Mouse (Mus musculus) left cerebral cortex, postnatal 14 days (tissue): ENCODE results near the gene Slitrk4. TPM values are rescaled to one million over a fixed set of nuclear protein-coding genes. Genes with fewer than 3 reads are reported as not detected.

Experiments
- DNase-seq, 2 experiments: peaks; one replicate each; pipeline ENCODE4 v3.0.0; 2021 to 2022; ENCODE audit warnings: low spot score in 2 of 2, mixed read lengths in 1 of 2
- intact Hi-C: fragments of 180-260 bp; cut with DNase I; formaldehyde crosslinking; loops from one replicate; pipeline ENCODE4 v1.15.1; 2025
- long read RNA-seq, 2 experiments: library from polyadenylated mRNA; stranded (forward); transcript quantifications; one replicate each; pipeline ENCODE4 v2.0.0; 2021
- total RNA-seq, 2 experiments: library from RNA; stranded (reverse); gene quantifications; 2 replicates each; pipeline ENCODE4 v1.2.3; 2021

Gene Slitrk4
- total RNA-seq: 10 to 100 TPM; 46.8 to 47.9 TPM
- long read RNA-seq, experiment 1, full-length matches to known transcripts: 13 of 24 reads
- long read RNA-seq, experiment 1, partial matches to known transcripts: 0 of 24 reads
- long read RNA-seq, experiment 1, other reads (novel, unspliced or antisense): 11 of 24 reads
- long read RNA-seq, experiment 2, full-length matches to known transcripts: 6 of 14 reads
- long read RNA-seq, experiment 2, partial matches to known transcripts: 0 of 14 reads
- long read RNA-seq, experiment 2, other reads (novel, unspliced or antisense): 8 of 14 reads

DNA sequence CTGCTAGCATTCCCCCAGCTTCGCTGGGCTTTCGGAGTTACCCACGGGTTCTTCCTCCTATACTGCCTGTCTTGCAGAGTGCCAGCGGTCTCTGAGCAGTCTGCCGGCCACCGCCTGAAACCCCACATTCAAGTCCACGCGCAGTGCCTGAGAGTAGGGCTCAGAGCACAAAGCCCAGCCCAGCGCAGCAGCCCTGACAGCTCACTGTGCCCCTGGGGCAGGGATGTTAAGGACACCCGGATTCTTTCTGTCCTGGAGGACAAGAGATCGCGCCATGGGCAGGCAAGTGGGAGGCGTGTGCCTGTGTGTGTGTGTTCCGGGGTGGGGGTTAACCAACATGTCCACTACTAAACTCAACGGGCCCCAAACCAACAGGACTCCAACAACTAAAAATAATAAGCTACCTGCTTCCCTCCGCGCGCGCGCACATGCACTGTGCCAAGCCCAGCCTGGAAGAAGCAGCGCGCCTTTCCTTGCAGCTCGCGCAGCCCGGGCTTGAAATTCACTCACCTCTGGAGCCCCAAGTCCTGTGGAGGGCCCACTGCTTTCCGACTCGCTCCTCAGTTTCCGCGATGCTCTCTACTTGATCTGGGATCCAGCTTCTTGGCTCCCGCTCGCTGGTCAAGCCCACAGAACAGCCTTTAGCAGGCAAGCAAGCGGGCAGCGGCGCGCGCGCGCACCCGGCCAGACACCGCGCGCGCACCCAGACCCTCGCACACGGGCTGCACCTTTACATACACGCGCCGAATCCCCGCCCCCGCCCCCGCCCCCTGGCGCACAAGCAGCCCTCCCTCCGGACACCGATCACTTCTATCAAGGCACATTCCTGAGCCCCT lies at the start of gene Slitrk4:
Gene Slitrk4, minus strand, starts transcription at position 707 of the 836 bp plus-strand sequence.
- intact Hi-C loops: no loop called here
- peak; percentile 13 to 20 for DNase-seq

DNA sequence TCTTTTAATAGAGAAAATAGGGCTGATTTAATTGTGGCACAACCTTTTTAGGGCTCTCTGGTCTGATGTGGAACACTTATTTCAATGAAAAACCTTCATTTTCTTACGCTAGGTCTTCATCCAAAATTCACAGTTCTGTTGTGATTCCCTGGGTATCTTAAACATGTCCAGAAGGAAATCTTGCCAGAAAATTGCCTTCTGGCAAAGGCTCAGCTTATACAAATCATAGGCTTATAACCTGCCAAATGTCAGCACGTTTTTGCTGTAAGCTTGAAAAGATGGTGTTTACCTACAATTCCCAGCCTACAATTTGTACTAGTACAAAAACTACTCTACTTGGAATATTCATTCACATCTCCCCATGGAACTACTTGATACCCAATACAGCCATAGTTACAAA lies 42.7 kb upstream of the Slitrk4 start:
- intact Hi-C loops: no loop called here

DNA sequence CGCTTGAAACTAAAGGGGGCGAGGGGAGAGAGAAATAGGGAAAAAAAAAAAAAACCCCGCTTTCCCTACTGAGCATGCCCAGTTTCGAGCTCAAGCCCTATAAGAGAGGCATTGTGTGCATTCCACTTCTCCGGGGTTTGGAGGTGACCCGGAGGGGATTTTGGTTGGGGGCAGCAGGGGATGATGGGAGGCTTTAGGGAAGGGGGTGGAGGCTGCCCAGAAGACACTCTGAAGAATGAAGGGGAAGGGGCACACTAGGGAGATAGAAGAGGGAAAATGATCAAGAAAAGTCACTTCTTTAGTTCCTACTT lies 1.1 kb upstream of the Slitrk4 start:
- no peak for DNase-seq
- intact Hi-C loops: no loop called here

More for the DNA sequence above, 42.7 kb upstream of the Slitrk4 start:
- DNase-seq: no peak

DNA sequence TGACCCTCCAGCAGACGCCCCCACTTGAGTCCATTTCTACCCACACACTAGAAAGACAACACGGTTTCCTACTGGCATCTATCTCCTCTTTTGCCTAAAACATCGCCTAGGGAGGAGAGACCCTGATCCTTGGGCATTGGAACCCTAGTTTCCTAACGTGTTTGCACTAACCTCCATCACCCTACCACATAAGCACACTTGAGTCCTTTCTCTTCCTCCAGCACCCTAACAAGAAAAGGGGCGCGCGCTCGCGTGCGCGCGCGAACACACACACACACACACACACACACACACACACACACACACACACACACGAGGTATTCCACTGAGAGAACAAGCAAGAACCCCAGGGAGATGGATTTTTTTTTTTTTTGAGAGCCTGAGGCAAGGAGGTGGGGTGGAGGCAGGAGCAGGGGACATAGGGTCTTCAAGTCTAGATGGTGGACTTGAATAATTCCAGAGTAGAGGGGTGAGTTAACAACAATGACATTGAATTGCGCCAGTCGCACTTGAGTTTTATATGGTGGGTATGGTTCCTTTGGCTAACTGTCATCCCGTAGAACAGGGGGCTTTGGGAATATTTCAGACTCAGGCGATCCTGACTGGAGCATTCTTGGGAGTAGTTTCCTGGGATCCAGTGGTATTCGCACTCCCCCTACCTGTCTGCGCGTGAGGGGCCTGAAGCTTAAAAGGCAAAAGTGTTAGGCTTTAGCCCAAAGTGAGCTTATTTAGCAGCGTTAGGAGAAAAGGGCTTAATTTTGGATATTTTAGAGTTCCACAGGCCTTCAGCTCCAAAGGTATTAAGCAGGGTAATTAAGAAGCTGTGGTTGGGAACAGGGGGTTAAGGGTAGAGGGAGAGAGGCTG lies 562 bp upstream of the Slitrk4 start:
- intact Hi-C loops: no loop called here
- peak; percentile 4 to 27 for DNase-seq

DNA sequence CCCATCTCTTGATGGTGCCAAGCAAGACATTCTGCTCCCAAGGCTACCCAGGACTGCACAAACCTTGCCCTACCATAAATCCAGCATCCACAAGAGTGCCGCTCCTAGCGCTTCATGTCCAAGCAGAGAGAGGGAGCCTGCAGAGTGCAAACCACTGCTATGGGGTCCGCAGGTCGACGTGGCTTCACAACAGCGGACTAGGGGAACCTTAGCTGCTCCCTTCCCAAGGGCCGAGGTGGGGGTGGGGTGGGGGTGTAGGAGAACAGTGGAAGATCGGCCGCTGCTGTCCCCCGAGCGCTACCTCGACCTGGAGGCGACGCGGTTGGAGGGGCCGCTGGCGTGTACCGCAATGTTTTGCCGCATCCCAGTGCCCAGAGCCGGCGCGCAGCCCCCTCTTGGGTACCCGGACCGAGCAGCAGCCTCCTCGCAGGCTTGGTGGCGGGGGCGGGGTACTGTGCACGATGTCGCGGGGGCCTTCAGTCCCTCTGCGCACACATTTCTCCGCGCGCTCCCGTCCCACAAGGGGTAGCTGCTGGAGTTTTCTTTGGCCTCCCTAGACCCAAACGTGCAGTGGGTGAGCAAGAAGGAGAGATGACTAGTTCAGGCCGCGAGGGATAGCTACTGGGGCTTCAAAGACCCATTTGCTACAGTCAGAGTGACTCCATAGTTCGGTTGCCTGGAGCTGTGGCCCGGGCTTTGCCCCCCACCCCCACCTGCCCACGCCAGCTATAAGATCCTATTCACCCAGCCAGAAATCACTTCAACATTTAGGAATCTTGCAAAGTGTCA lies 1.1 kb downstream of the Slitrk4 start:
- intact Hi-C loops: no loop called here
- peak; percentile 19 to 21 for DNase-seq

DNA sequence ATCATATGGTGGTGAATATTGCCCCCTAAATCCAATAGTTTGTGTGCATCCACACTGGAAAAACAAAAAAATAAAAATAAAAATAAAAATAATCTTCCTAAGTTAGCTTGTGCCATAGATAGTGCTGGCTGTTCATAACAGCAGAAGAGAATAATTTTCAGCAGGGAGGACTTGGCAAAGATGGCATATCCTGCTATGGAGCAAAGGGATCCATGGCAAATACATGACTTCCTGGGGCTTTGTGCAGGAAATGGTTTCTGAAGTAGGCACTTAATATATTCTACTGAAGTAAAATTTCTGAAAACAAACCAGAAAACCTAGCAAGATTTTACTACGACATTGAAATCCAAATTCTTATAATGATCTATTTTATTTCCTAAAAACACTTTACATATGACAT lies 13.3 kb downstream of the Slitrk4 start:
- no peak for DNase-seq
- intact Hi-C loops: no loop called here

Other genes starting within 250 kb of the Slitrk4 start
- not detected for gene Gm6760, start 124.8 kb downstream of the Slitrk4 start, total RNA-seq
- gene 3830417A13Rik, start 103.4 kb downstream of the Slitrk4 start, total RNA-seq: not detected